Mouse (Mus musculus): Measurements from ENCODE around the gene Ttc25.
"Not testable (repeated sequence)": the region's sequence is repeated elsewhere in the genome, so short reads cannot be mapped to it uniquely, and the experiment has no call there.

The Ttc25 gene

GRCm38 (mm10) chr11:100533871-100534270, 11.5 kb upstream of the Ttc25 start:
- DNase-seq: no peak

- not testable (repeated sequence) for DNase-seq
Measured at GRCm38 (mm10) chr11:100534411-100534810, 11.0 kb upstream of the Ttc25 start.

GRCm38 (mm10) chr11:100534821-100535220, 10.6 kb upstream of the Ttc25 start:
- DNase-seq: not testable (repeated sequence)

GRCm38 (mm10) chr11:100535996-100536395, 9.4 kb upstream of the Ttc25 start:
- no peak for DNase-seq

- no peak for DNase-seq
Measured at GRCm38 (mm10) chr11:100536466-100536865, 8.9 kb upstream of the Ttc25 start.

GRCm38 (mm10) chr11:100540966-100541365, 4.4 kb upstream of the Ttc25 start:
- DNase-seq: no peak

- DNase-seq: no peak
Measured at GRCm38 (mm10) chr11:100541577-100541976, 3.8 kb upstream of the Ttc25 start.

- no peak for DNase-seq
Measured at GRCm38 (mm10) chr11:100545746-100546085, 309 bp downstream of the Ttc25 start.

GRCm38 (mm10) chr11:100546955-100547354, 1.5 kb downstream of the Ttc25 start:
- DNase-seq: no peak

GRCm38 (mm10) chr11:100548141-100548540, 2.7 kb downstream of the Ttc25 start:
- DNase-seq: no peak

- no peak for DNase-seq
Measured at GRCm38 (mm10) chr11:100549466-100549865, 4.1 kb downstream of the Ttc25 start.

GRCm38 (mm10) chr11:100550101-100550500, 4.7 kb downstream of the Ttc25 start:
- no peak for DNase-seq

GRCm38 (mm10) chr11:100552842-100553241, 7.4 kb downstream of the Ttc25 start:
- DNase-seq: peak; percentile 89

- peak; percentile 91 for DNase-seq
Measured at GRCm38 (mm10) chr11:100555583-100555982, 10.2 kb downstream of the Ttc25 start.

GRCm38 (mm10) chr11:100557563-100557962, 12.2 kb downstream of the Ttc25 start:
- no peak for DNase-seq

GRCm38 (mm10) chr11:100559476-100559875, 14.1 kb downstream of the Ttc25 start:
- DNase-seq: no peak

GRCm38 (mm10) chr11:100561748-100562147, 16.3 kb downstream of the Ttc25 start:
- no peak for DNase-seq

- no peak for DNase-seq
Measured at GRCm38 (mm10) chr11:100564297-100564696, 18.9 kb downstream of the Ttc25 start.

- DNase-seq: no peak
Measured at GRCm38 (mm10) chr11:100564703-100565102, 19.3 kb downstream of the Ttc25 start.

- DNase-seq: no peak
Measured at GRCm38 (mm10) chr11:100567229-100567628, 21.8 kb downstream of the Ttc25 start.

- no peak for DNase-seq
Measured at GRCm38 (mm10) chr11:100567815-100568245, 22.4 kb downstream of the Ttc25 start.

- DNase-seq: no peak
Measured at GRCm38 (mm10) chr11:100568692-100569091, 23.3 kb downstream of the Ttc25 start.

GRCm38 (mm10) chr11:100569789-100570188, 24.4 kb downstream of the Ttc25 start:
- no peak for DNase-seq

GRCm38 (mm10) chr11:100570430-100571201, 25.2 kb downstream of the Ttc25 start:
- peak; percentile 90 for DNase-seq

GRCm38 (mm10) chr11:100571202-100571567, 25.8 kb downstream of the Ttc25 start:
- no peak for DNase-seq
